Mouse (Mus musculus) MEL (cell line): ENCODE measurements at regions not wholly inside any gene's neighbourhood (a gene's known extent, or its start where the extent isn't known, plus 50 kb on each side); places are given as distances from the start of the nearest gene placed in this dataset.

Source experiments
- CHD1 ChIP-seq: IDR thresholded peaks from 2 replicates; pipeline ENCODE4 v1.6.1; 2012; ENCODE audit warnings: low read depth, mild to moderate bottlenecking, inconsistent platforms, low read length, improper control_type of control experiment
- CTCF ChIP-seq, 3 experiments: IDR thresholded peaks in 2 of 3; conservative IDR thresholded peaks in 1 of 3; 2 replicates each; pipeline ENCODE4 v1.5.1; 2011 to 2012; ENCODE audit warnings: low read length in 3 of 3, low read depth in 2 of 3, mild to moderate bottlenecking in 2 of 3, improper control_type of control experiment in 1 of 3, inconsistent platforms in 1 of 3, mixed read lengths in 1 of 3, moderate library complexity in 1 of 3; ENCODE audit not compliant: control insufficient read depth in 1 of 3, insufficient read depth in 1 of 3, poor library complexity in 1 of 3, severe bottlenecking in 1 of 3
- EP300 ChIP-seq, 2 experiments: IDR thresholded peaks; 2 replicates each; pipeline ENCODE4 v1.6.1; 2011; ENCODE audit warnings: improper control_type of control experiment in 2 of 2, low read length in 2 of 2, low read depth in 1 of 2, mild to moderate bottlenecking in 1 of 2
- UBTF ChIP-seq: IDR thresholded peaks from 2 replicates; pipeline ENCODE4 v1.6.1; 2012; ENCODE audit warnings: low read depth, mild to moderate bottlenecking, inconsistent platforms, low read length, improper control_type of control experiment, moderate library complexity, borderline replicate concordance; ENCODE audit not compliant: insufficient read depth
- USF1 ChIP-seq: IDR thresholded peaks from 2 replicates; pipeline ENCODE4 v1.6.1; 2014; ENCODE audit warnings: low read depth, mild to moderate bottlenecking, inconsistent platforms, low read length, improper control_type of control experiment, moderate library complexity

DNA sequence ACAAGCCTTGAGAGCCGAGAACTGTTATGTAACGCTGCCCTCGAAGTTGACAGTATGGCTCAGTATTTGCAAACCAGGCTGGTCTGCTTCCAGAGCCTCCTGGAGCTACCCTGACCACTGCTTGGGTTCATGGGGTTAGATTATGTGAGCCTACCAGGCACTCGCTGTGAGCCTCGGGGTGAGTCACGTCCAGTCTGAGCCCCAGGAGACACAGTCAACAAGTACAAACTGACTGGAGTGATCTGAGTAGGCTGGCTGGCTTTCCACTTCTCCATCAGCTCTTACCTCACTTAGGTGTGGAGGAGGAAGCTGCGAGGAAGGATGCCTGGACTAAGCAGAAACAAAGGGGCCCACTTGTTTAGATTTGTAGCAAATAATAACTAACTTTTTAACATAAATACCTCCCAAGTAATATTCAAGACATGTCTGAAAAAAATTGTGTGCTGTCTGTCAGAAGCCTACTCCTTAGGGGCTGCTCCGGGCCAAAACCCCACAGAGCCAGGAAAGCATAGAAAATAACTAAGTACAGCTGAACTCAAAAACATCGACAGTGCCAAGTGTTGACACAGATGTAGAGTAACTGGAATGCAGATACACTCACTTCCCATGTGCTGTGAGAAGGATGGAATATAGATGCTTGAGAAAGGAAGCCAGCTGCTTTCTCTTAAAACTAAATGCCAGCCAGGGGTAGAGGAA is 77.6 kb downstream of the Zfp36l2 start:
- TF ChIP-seq USF1 (no peak), EP300 (IDR thresholded peaks at IDR 0.05; ENCODE audit: low read depth in 1 of 2, low read length in 2 of 2) (no peak), CHD1 (no peak), CTCF (IDR thresholded peaks at IDR 0.05 in 2 of 3, conservative IDR thresholded peaks at IDR 0.05 in 1 of 3; ENCODE audit: control insufficient read depth in 1 of 3, insufficient read depth in 1 of 3, low read depth in 2 of 3, low read length in 3 of 3, poor library complexity in 1 of 3, severe bottlenecking in 1 of 3) (no peak), UBTF (no peak)
